Mouse (Mus musculus): ENCODE measurements around the gene Tbce. TPM values are rescaled to one million over a fixed set of nuclear protein-coding genes. Genes with fewer than 3 reads are reported as not detected.

Gene Tbce
- polyA plus RNA-seq, 1 experiment, result 0.59 TPM

DNA sequence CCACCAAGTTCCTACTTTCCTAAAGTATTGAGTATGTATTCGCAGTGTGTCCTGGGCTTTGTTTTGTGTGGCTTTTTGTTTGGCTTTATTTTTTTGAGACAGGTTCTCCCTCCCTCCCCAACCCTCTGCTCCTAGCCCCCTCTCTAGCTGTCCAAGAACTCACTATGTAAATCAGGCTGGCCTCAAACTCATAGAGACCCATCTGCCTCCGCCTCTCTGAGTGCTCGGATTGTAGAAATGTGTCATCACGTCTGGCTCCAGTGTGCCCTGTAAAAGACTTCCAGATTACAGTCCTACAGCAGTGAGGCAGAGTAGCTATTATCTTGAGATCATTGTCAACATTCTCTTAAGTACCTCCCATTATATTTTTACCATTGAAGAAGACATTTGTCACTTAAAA is 78.4 kb downstream of the Tbce start:
- H3K27me3 ChIP-seq (ENCODE audit: control insufficient read depth), result no peaks in the 10 kb centered on the region
- no peaks in the 10 kb centered on the region for H3K9me3 ChIP-seq (ENCODE audit: control insufficient read depth, low read length)

DNA sequence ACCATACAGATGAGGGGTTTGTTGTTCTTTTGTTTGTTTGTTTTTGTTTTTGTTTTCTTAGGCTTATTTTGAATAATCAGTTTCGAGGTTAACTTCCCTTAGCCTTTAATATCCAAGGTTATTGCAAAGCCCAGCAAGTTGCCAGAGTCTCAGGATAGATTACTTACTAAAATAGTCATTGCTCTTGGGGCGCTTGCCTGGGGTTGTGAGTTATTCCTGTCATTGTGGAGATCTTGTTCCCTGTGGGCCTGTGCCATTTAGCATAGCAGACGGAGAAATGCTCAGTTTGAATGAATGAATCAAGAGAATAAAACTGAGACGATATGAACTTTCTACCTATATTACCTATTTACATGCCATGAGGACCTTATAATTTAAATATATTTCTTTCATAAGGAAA is 79.2 kb downstream of the Tbce start:
- TF ChIP-seq GATA1 (IDR thresholded peaks at IDR 0.05; ENCODE audit: low read length) (no peak), TAL1 (IDR thresholded peaks at IDR 0.05; ENCODE audit: low read length) (no peak)
- H3K36me3 ChIP-seq (ENCODE audit: control insufficient read depth), result peaks cover 59% of the 10 kb centered on the region
- no peaks in the 10 kb centered on the region for H3K27me3 ChIP-seq (ENCODE audit: control insufficient read depth)
- H3K4me3 ChIP-seq (replicated peaks), result no peak overlapping the region
- no peaks in the 10 kb centered on the region for H3K9me3 ChIP-seq (ENCODE audit: control insufficient read depth, low read length)
- H3K4me1 ChIP-seq (ENCODE audit: control insufficient read depth), result peaks cover 54% of the 10 kb centered on the region

More for the DNA sequence above, 78.4 kb downstream of the Tbce start:
- H3K4me3 ChIP-seq (replicated peaks), result no peak overlapping the region
- TF ChIP-seq TAL1 (IDR thresholded peaks at IDR 0.05; ENCODE audit: low read length), result no peak
- no peak for TF ChIP-seq GATA1 (IDR thresholded peaks at IDR 0.05; ENCODE audit: low read length)
- H3K4me1 ChIP-seq (ENCODE audit: control insufficient read depth), result peaks cover 54% of the 10 kb centered on the region
- peaks cover 64% of the 10 kb centered on the region for H3K36me3 ChIP-seq (ENCODE audit: control insufficient read depth)

DNA sequence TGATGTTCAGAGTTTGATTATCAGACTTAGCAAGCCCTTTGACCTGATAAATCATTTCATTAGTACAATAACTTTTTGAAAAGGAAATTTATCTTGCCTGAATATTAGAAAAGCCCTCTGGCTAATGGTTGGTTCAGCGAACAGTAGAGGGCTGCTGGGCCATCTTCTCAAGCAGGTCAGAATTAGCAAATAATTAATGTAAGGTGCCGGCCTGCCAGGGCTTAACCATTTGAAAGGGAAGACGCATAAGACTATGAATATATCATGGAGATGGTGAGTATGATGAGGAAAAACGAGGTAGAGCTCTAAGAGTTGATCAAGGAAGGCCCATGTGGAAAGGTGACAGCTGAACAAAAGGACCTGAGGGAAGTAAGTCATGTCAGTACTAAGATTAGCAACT is 82.8 kb downstream of the Tbce start:
- Histone ChIP-seq H3K27me3 (ENCODE audit: control insufficient read depth) (no peaks in the 10 kb centered on the region), H3K36me3 (ENCODE audit: control insufficient read depth) (peaks cover 47% of the 10 kb centered on the region), H3K4me1 (ENCODE audit: control insufficient read depth) (peaks cover 58% of the 10 kb centered on the region), H3K9me3 (ENCODE audit: control insufficient read depth, low read length) (no peaks in the 10 kb centered on the region), H3K4me3 (replicated peaks) (peak overlapping the region; percentile 33)
- TF ChIP-seq GATA1 (IDR thresholded peaks at IDR 0.05; ENCODE audit: low read length) (no peak), TAL1 (IDR thresholded peaks at IDR 0.05; ENCODE audit: low read length) (no peak)

DNA sequence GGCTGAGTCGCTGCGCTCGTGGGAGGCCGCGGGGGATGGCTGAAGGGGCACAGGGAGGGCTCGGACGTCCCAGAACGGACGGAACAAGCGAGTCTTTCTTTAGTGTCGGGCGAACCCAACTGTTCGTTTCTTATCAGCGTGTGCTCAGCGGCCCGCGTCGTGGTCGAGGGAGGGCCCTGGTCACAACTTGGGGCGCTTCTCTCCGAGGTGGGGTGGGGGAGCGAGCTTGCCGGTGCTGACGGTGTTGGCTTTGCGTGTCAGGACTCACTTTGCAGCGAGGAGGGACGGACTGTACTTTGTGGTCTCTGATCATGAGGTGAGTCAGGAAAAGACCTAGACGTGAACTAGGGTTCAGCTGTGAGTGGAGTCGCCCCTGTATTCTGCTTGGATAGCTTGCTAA is 84.5 kb downstream of the Tbce start:
- H3K36me3 ChIP-seq (ENCODE audit: control insufficient read depth), result peaks cover 37% of the 10 kb centered on the region
- H3K4me1 ChIP-seq (ENCODE audit: control insufficient read depth), result peaks cover 48% of the 10 kb centered on the region
- H3K9me3 ChIP-seq (ENCODE audit: control insufficient read depth, low read length), result peaks cover 3% of the 10 kb centered on the region
- no peak for TF ChIP-seq GATA1 (IDR thresholded peaks at IDR 0.05; ENCODE audit: low read length)
- no peak for TF ChIP-seq TAL1 (IDR thresholded peaks at IDR 0.05; ENCODE audit: low read length)
- H3K4me3 ChIP-seq (replicated peaks), result peak overlapping the region; percentile 94
- no peaks in the 10 kb centered on the region for H3K27me3 ChIP-seq (ENCODE audit: control insufficient read depth)

DNA sequence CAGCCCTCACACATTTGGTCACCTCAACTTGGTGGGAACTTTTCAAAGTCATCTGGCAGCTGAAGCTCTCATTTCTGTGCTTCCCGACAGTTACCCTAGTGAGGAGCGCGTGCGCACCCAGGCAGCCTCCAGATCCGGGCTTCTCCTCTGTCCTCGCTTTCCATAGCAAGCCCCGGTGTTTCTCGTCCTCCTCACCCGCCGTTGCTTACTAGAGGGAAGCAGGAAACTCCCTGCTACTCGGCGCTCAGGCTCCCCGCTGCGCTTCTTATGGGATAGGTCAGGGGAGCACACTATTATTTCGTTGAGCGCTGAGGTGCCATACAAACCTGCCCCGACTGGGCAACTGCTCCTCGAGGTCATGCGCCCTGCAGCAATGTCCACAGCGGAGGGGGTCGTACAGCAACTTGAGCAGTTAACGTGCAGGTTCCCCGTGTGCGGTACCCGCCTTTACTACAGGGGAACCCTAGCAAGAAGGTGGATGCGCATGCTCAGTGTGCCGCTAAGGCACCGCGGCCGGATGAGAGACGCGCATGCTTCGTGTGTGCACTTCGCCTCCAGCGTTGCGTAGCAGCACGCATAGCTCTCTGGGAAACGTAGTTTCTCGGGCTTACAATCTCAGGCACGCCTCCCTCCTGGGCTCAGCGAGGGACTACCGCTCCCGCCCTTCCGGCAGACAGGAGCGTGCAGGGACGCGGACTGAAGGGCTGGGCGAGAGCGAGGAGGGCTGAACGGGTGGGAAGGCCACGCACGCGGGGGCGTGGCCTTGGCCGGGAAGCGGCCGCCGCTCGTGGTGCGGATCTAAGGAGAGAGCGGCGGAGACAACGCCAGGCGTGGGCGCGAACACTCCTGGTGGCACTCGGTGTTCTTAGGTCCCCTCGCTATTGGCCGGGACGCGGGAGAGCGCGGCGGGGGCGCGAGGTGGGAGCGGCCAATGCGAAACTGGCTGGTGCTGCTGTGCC is 85.3 kb downstream of the Tbce start, which contains the start of gene B3galnt2:
TSS of gene B3galnt2 (plus strand) at position 596 of the 959 bp plus-strand sequence.
- Histone ChIP-seq H3K36me3 (ENCODE audit: control insufficient read depth) (peaks cover 29% of the 10 kb centered on the region), H3K4me1 (ENCODE audit: control insufficient read depth) (peaks cover 46% of the 10 kb centered on the region), H3K9me3 (ENCODE audit: control insufficient read depth, low read length) (peaks cover 3% of the 10 kb centered on the region), H3K27me3 (ENCODE audit: control insufficient read depth) (no peaks in the 10 kb centered on the region), H3K4me3 (replicated peaks) (peak within 1 kb of the TSS; percentile 94)
- TF ChIP-seq TAL1 (IDR thresholded peaks at IDR 0.05; ENCODE audit: low read length) (no peak), GATA1 (IDR thresholded peaks at IDR 0.05; ENCODE audit: low read length) (no peak)

Other genes with a start within 250 kb of the Tbce start
- gene B3galnt2, start 85.2 kb downstream of the Tbce start, polyA plus RNA-seq (2012), result 1.6 and 3.0 TPM in 2 replicates
- 0.57 and 0.62 TPM in 2 replicates for gene Arid4b, start 23.6 kb upstream of the Tbce start, polyA plus RNA-seq (2012)
- gene Ggps1, start 23.9 kb upstream of the Tbce start, polyA plus RNA-seq (2012), result 0.13 and 0.23 TPM in 2 replicates

Measured in erythroblast, embryonic 14.5 days (primary cell).